Mouse (Mus musculus): ENCODE measurements at regions not wholly inside any gene's neighbourhood (a gene's known extent, or its start where the extent isn't known, plus 50 kb on each side); places are given as distances from the start of the nearest gene placed in this dataset.

DNA sequence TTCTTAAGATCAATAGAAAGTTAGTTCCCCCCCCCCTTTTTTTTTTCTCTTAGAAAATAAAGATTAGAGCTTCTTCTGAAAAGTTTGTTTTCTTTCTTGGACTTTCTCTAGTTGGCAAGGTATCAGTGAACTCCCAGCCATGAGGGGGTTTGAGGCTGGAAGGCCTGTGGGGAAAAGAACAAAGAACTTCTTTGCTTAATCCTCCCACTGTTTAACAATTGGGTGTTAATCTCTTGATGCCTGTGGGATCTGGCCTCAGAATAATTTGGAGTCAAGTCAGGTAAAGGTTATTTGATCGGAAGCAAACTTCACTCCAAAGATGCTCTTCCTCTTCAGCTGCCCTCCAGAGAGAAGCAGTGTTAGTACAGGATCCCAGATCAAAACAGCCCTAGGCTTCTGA is 84.8 kb downstream of the Alg10b start:
- no peak for ATAC-seq (ENCODE audit: insufficient read depth, low read depth)
- Histone ChIP-seq H3K4me1 (ENCODE audit: control insufficient read depth, insufficient read depth) (no peaks in the 10 kb centered on the region), H3K27ac (ENCODE audit: low read depth) (no peak overlapping the region), H3K9me3 (replicated peaks; ENCODE audit: control insufficient read depth, low read length) (no peaks in the 10 kb centered on the region), H3K36me3 (replicated peaks; ENCODE audit: control insufficient read depth, insufficient read depth, low read length) (no peaks in the 10 kb centered on the region), H3K4me2 (ENCODE audit: low read depth, low read length) (no peak overlapping the region), H3K27me3 (ENCODE audit: control insufficient read depth, insufficient read depth, low read length) (no peaks in the 10 kb centered on the region), H3K4me3 (ENCODE audit: low read depth, low read length) (no peak overlapping the region), H3K9ac (replicated peaks; ENCODE audit: low read depth, low read length) (no peak overlapping the region)
- 64% methylated on average over 1 of the region's 1 CpGs for WGBS
- DNase-seq (ENCODE audit: low spot score) = no peak
- TF ChIP-seq CTCF (IDR thresholded peaks at IDR 0.05; ENCODE audit: low read depth) = no peak
- TF ChIP-seq EP300 (IDR thresholded peaks at IDR 0.05; ENCODE audit: low read depth) = no peak

GRCm38 (mm10) chr15:90309664-90310063 is 85.6 kb downstream of the Alg10b start:
- H3K9me3 ChIP-seq (replicated peaks; ENCODE audit: control insufficient read depth, low read length) = no peaks in the 10 kb centered on the region
- TF ChIP-seq CTCF (IDR thresholded peaks at IDR 0.05; ENCODE audit: low read depth) = no peak
- no peak for ATAC-seq (ENCODE audit: insufficient read depth, low read depth)

DNA sequence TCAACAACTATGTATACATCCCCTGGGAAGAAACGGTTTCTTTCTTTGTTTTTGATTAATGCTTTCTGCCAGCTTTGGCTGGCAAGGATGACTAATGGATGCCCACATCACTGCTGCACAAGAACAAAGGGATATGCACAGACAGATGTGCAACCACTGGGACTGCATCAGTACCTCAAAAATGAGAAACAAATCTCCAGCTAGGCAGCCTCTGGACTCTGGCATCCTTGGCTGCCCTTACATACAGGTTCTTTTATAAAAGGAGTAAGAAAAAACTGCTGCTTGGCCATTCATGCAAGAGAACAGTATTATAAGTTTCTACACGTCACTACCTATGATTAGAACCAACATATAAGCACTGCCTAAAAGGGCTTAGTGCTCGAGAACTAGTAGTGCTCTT is 97.7 kb downstream of the Alg10b start:
- TF ChIP-seq CTCF (IDR thresholded peaks at IDR 0.05; ENCODE audit: low read depth) = no peak
- Histone ChIP-seq H3K4me2 (ENCODE audit: low read depth, low read length) (no peak overlapping the region), H3K9me3 (replicated peaks; ENCODE audit: control insufficient read depth, low read length) (no peaks in the 10 kb centered on the region), H3K4me3 (ENCODE audit: low read depth, low read length) (no peak overlapping the region), H3K9ac (replicated peaks; ENCODE audit: low read depth, low read length) (no peak overlapping the region), H3K27ac (ENCODE audit: low read depth) (no peak overlapping the region), H3K4me1 (ENCODE audit: control insufficient read depth, insufficient read depth) (no peaks in the 10 kb centered on the region), H3K27me3 (ENCODE audit: control insufficient read depth, insufficient read depth, low read length) (no peaks in the 10 kb centered on the region), H3K36me3 (replicated peaks; ENCODE audit: control insufficient read depth, insufficient read depth, low read length) (no peaks in the 10 kb centered on the region)
- DNase-seq (ENCODE audit: low spot score) = no peak
- no peak for ATAC-seq (ENCODE audit: insufficient read depth, low read depth)
- WGBS = 60% methylated on average over 3 of the region's 3 CpGs

More at GRCm38 (mm10) chr15:90309664-90310063, 85.6 kb downstream of the Alg10b start:
- H3K27ac ChIP-seq (ENCODE audit: low read depth) = no peak overlapping the region
- H3K9ac ChIP-seq (replicated peaks; ENCODE audit: low read depth, low read length) = no peak overlapping the region
- no peaks in the 10 kb centered on the region for H3K36me3 ChIP-seq (replicated peaks; ENCODE audit: control insufficient read depth, insufficient read depth, low read length)
- no peak for DNase-seq (ENCODE audit: low spot score)
- H3K4me1 ChIP-seq (ENCODE audit: control insufficient read depth, insufficient read depth) = no peaks in the 10 kb centered on the region
- no peaks in the 10 kb centered on the region for H3K27me3 ChIP-seq (ENCODE audit: control insufficient read depth, insufficient read depth, low read length)
- no peak overlapping the region for H3K4me2 ChIP-seq (ENCODE audit: low read depth, low read length)
- no peak overlapping the region for H3K4me3 ChIP-seq (ENCODE audit: low read depth, low read length)

GRCm38 (mm10) chr15:90333275-90333674 is 109.2 kb downstream of the Alg10b start:
- no peak for TF ChIP-seq CTCF (IDR thresholded peaks at IDR 0.05; ENCODE audit: low read depth)
- no peak for TF ChIP-seq EP300 (IDR thresholded peaks at IDR 0.05; ENCODE audit: low read depth)
- no peaks in the 10 kb centered on the region for H3K36me3 ChIP-seq (replicated peaks; ENCODE audit: control insufficient read depth, insufficient read depth, low read length)
- no peak overlapping the region for H3K4me3 ChIP-seq (ENCODE audit: low read depth, low read length)
- no peaks in the 10 kb centered on the region for H3K9me3 ChIP-seq (replicated peaks; ENCODE audit: control insufficient read depth, low read length)
- H3K27ac ChIP-seq (ENCODE audit: low read depth) = no peak overlapping the region
- ATAC-seq (ENCODE audit: insufficient read depth, low read depth) = no peak
- H3K27me3 ChIP-seq (ENCODE audit: control insufficient read depth, insufficient read depth, low read length) = no peaks in the 10 kb centered on the region
- H3K9ac ChIP-seq (replicated peaks; ENCODE audit: low read depth, low read length) = no peak overlapping the region
- 34% methylated on average over 4 of the region's 4 CpGs for WGBS
- H3K4me2 ChIP-seq (ENCODE audit: low read depth, low read length) = no peak overlapping the region
- DNase-seq (ENCODE audit: low spot score) = no peak
- H3K4me1 ChIP-seq (ENCODE audit: control insufficient read depth, insufficient read depth) = no peaks in the 10 kb centered on the region

- no peak for TF ChIP-seq EP300 (IDR thresholded peaks at IDR 0.05; ENCODE audit: low read depth)
- no peak for TF ChIP-seq CTCF (IDR thresholded peaks at IDR 0.05; ENCODE audit: low read depth)
- no peak overlapping the region for H3K27ac ChIP-seq (ENCODE audit: low read depth)
Observed at GRCm38 (mm10) chr15:90333766-90334165, 109.7 kb downstream of the Alg10b start.

DNA sequence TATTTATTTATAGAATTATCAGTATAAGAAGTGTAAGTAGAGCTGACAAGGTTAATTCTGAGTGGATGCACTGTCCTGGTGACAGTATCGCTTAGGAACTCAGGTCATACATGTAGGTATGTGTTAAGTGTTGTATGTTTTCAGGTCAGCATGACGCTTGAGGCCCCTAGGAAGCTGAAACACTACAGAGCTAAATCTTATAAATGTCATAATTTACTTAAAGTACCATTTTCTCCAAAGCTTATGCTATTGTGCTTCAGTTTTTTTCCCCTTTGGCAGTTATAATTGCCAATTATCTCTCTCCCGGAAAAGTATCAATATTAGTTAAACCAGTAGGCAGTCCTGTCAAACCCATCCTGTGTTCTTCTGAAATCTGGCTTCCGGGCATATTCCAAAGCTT is 110.3 kb downstream of the Alg10b start:
- 86% methylated on average over 4 of the region's 4 CpGs for WGBS
- no peaks in the 10 kb centered on the region for H3K9me3 ChIP-seq (replicated peaks; ENCODE audit: control insufficient read depth, low read length)
- no peak overlapping the region for H3K9ac ChIP-seq (replicated peaks; ENCODE audit: low read depth, low read length)

More at GRCm38 (mm10) chr15:90333766-90334165, 109.7 kb downstream of the Alg10b start:
- 59% methylated on average over 1 of the region's 1 CpGs for WGBS
- Histone ChIP-seq H3K9ac (replicated peaks; ENCODE audit: low read depth, low read length) (no peak overlapping the region), H3K4me3 (ENCODE audit: low read depth, low read length) (no peak overlapping the region), H3K36me3 (replicated peaks; ENCODE audit: control insufficient read depth, insufficient read depth, low read length) (no peaks in the 10 kb centered on the region), H3K9me3 (replicated peaks; ENCODE audit: control insufficient read depth, low read length) (no peaks in the 10 kb centered on the region), H3K4me1 (ENCODE audit: control insufficient read depth, insufficient read depth) (no peaks in the 10 kb centered on the region), H3K27me3 (ENCODE audit: control insufficient read depth, insufficient read depth, low read length) (no peaks in the 10 kb centered on the region), H3K4me2 (ENCODE audit: low read depth, low read length) (no peak overlapping the region)
- ATAC-seq (ENCODE audit: insufficient read depth, low read depth) (no peak), DNase-seq (ENCODE audit: low spot score) (no peak)

More for the DNA sequence above, 110.3 kb downstream of the Alg10b start:
- DNase-seq (ENCODE audit: low spot score) (no peak), ATAC-seq (ENCODE audit: insufficient read depth, low read depth) (no peak)
- no peaks in the 10 kb centered on the region for H3K4me1 ChIP-seq (ENCODE audit: control insufficient read depth, insufficient read depth)
- no peaks in the 10 kb centered on the region for H3K36me3 ChIP-seq (replicated peaks; ENCODE audit: control insufficient read depth, insufficient read depth, low read length)
- no peak overlapping the region for H3K27ac ChIP-seq (ENCODE audit: low read depth)
- no peaks in the 10 kb centered on the region for H3K27me3 ChIP-seq (ENCODE audit: control insufficient read depth, insufficient read depth, low read length)
- H3K4me2 ChIP-seq (ENCODE audit: low read depth, low read length) = no peak overlapping the region
- TF ChIP-seq EP300 (IDR thresholded peaks at IDR 0.05; ENCODE audit: low read depth) = no peak
- no peak overlapping the region for H3K4me3 ChIP-seq (ENCODE audit: low read depth, low read length)

Data from heart, postnatal 0 days (tissue).